Mouse (Mus musculus) brain, embryonic 14.5 days (tissue): ENCODE results near the gene Usp30.

ENCODE experiments used
- CTCF ChIP-seq: fragments of 200-500 bp; IDR thresholded peaks from 2 replicates; pipeline ENCODE4 v1.5.1; 2012; ENCODE audit warnings: inconsistent platforms, mild to moderate bottlenecking, moderate library complexity, borderline replicate concordance; ENCODE audit not compliant: insufficient read depth, insufficient read length; ENCODE audit errors: extremely low read depth
- POLR2A ChIP-seq: fragments of 200-500 bp; IDR thresholded peaks from 2 replicates; pipeline ENCODE4 v1.6.1; 2012; ENCODE audit warnings: mild to moderate bottlenecking, inconsistent platforms, borderline replicate concordance; ENCODE audit not compliant: poor library complexity, insufficient read depth, insufficient read length, severe bottlenecking; ENCODE audit errors: extremely low read depth

DNA sequence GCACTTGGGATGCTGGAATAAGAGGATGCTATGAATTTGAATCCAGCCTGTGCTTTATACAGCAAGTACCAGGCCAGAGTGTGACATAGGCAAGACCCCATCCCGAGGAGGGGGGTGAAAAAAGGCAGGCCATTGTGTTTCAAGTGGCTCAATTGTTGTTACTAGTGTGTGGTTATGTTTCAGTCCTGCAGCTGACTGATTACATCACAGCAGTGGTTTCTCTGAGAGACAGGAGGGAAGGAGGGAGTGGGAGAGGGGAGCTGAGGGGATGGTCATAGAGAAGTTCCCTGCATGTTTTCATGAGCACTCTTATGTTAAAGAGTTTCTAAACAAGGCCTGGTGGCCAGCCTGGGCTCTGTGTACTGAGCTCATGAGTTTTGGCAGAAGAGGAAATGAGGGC is 37.5 kb downstream of the Usp30 start:
- TF ChIP-seq POLR2A = no peak
- TF ChIP-seq CTCF = no peak
